Mouse (Mus musculus) monocyte, adult 5-6 weeks (primary cell): ENCODE data around the gene Nup62. TPM values are rescaled to one million over a fixed set of nuclear protein-coding genes. Genes with fewer than 3 reads are reported as not detected.
"Not testable (repeated sequence)": the region's sequence is repeated elsewhere in the genome, so short reads cannot be mapped to it uniquely, and the experiment has no call there.

Source experiments
- ATAC-seq: fragments of 153-309, 156-312 bp; replicated peaks from 2 replicates; pipeline ENCODE4 v1.8.0; 2017; ENCODE audit warnings: mild to moderate bottlenecking; ENCODE audit not compliant: low TSS enrichment, insufficient number of reproducible peaks, severe bottlenecking, poor library complexity, low FRiP score
- total RNA-seq: library from RNA; stranded (forward); fragments of 200-1000, 200-491, 200-594 nt; gene quantifications from 3 replicates; pipeline ENCODE4 v1.2.3, GENCODE M21; 2017

Nup62 gene
- total RNA-seq, 1 experiment from 2014 or later: 35.3 TPM

GRCm38 (mm10) chr7:44871774-44872173, 55.9 kb downstream of the Nup62 start:
- ATAC-seq: not testable (repeated sequence)

DNA sequence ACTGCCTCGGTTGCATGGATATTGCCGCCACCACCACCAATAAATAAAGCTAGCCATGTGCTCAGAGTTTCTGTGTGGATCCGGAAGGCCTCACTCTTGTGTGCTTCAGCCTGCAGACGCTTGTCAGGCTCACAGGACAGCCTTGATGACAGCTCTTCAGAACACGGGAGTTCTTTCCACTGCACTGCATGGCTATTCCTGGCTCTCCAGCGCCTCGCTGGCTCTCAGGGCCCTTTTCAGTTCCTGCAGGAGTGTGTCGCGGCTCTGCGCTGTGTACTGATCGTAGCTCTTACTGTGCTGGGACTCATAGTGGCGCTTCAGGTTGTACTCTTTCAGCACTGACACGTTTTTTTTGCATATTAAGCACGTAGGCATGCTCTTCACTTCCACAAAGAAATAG, 61.9 kb downstream of the Nup62 start:
- ATAC-seq: no peak

Other genes with a start within 250 kb of the Nup62 start
- gene Napsa, start 243.7 kb upstream of the Nup62 start, total RNA-seq: 162 to 248 TPM (median 207 TPM) in 3 replicates
- gene Kcnc3, start 225.4 kb upstream of the Nup62 start, total RNA-seq: 0.19 to 0.43 TPM (median 0.38 TPM) in 3 replicates
- gene Myh14, start 145.2 kb upstream of the Nup62 start, total RNA-seq: not detected in 3 replicates
- not detected in 3 replicates for gene Izumo2, start 107.3 kb upstream of the Nup62 start, total RNA-seq
- 33.2 to 49.0 TPM (median 42.5 TPM) in 3 replicates for gene Vrk3, start 67.7 kb upstream of the Nup62 start, total RNA-seq
- 0.75 to 2.0 TPM (median 1.0 TPM) in 3 replicates for gene Zfp473, start 65.0 kb upstream of the Nup62 start, total RNA-seq
- 1.1 to 5.2 TPM (median 3.7 TPM) in 3 replicates for gene Il4i1, start 299 bp downstream of the Nup62 start, total RNA-seq
- gene Atf5, start 570 bp downstream of the Nup62 start, total RNA-seq: 1.1 to 2.8 TPM (median 2.8 TPM) in 3 replicates
- 11.6 to 33.0 TPM (median 13.0 TPM) in 3 replicates for gene Akt1s1, start 32.9 kb downstream of the Nup62 start, total RNA-seq
- gene Tbc1d17, start 33.0 kb downstream of the Nup62 start, total RNA-seq: 33.8 to 69.8 TPM (median 57.7 TPM) in 3 replicates
- gene Pnkp, start 41.1 kb downstream of the Nup62 start, total RNA-seq: 68.9 to 89.5 TPM (median 71.5 TPM) in 3 replicates
- 7.2 to 11.9 TPM (median 7.4 TPM) in 3 replicates for gene Ptov1, start 53.7 kb downstream of the Nup62 start, total RNA-seq
- gene Med25, start 76.6 kb downstream of the Nup62 start, total RNA-seq: 8.2 to 15.1 TPM (median 8.9 TPM) in 3 replicates
- gene Fuz, start 80.0 kb downstream of the Nup62 start, total RNA-seq: 10.8 to 19.1 TPM (median 16.1 TPM) in 3 replicates
- 10.3 to 21.7 TPM (median 21.0 TPM) in 3 replicates for gene Ap2a1, start 113.4 kb downstream of the Nup62 start, total RNA-seq
- not detected in 3 replicates for gene Tsks, start 127.1 kb downstream of the Nup62 start, total RNA-seq
- not detected in 3 replicates for gene Cpt1c, start 158.8 kb downstream of the Nup62 start, total RNA-seq
- gene Prmt1, start 170.5 kb downstream of the Nup62 start, total RNA-seq: 57.2 to 80.2 TPM (median 58.1 TPM) in 3 replicates
- 83.1 to 122 TPM (median 104 TPM) in 3 replicates for gene Irf3, start 181.6 kb downstream of the Nup62 start, total RNA-seq
- 2.7 to 13.0 TPM (median 7.7 TPM) in 3 replicates for gene Bcl2l12, start 182.6 kb downstream of the Nup62 start, total RNA-seq
- gene Scaf1, start 200.3 kb downstream of the Nup62 start, total RNA-seq: 15.3 to 21.1 TPM (median 16.7 TPM) in 3 replicates
- gene Rras, start 201.9 kb downstream of the Nup62 start, total RNA-seq: 43.0 to 51.7 TPM (median 49.7 TPM) in 3 replicates
- 1.6 to 5.0 TPM (median 2.0 TPM) in 3 replicates for gene Prr12, start 236.8 kb downstream of the Nup62 start, total RNA-seq
- 45.8 to 57.3 TPM (median 52.8 TPM) in 3 replicates for gene Nosip, start 246.3 kb downstream of the Nup62 start, total RNA-seq
- 1.5 to 12.8 TPM (median 3.7 TPM) in 3 replicates for gene Prrg2, start 246.6 kb downstream of the Nup62 start, total RNA-seq